Mouse (Mus musculus): ENCODE data around the gene Oser1.

DNA sequence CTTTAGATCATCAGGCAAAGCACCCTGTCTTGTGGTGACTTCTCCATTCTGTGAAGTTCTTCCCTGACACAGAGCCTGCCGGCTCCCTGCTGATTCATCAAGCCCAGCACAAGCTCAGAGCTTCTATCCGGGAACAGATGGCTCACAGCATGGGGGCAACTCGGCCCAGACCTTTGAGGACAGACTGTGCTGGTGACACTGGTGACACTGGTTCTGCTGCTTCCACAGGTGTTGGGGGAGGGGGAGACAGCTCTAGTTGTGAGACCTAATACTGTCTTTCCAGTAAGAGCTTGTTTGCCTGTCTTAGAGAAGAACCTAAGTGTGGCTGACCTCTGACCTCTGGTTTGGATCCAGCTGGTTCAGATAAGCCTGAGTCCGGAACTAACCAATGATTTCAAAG is 9.5 kb upstream of the Oser1 start:
- no peak for TF ChIP-seq CTCF (IDR thresholded peaks at IDR 0.05; ENCODE audit: low read depth, low read length)
- no peak for TF ChIP-seq GATA1 (IDR thresholded peaks at IDR 0.05; ENCODE audit: borderline replicate concordance, low read length)
- TF ChIP-seq TAL1 (conservative IDR thresholded peaks at IDR 0.05; ENCODE audit: low read depth, low read length) = no peak
- no peak for TF ChIP-seq POLR2AphosphoS5 (IDR thresholded peaks at IDR 0.05; ENCODE audit: insufficient replicate concordance, low read depth, low read length)
